Mouse (Mus musculus) hindbrain, embryonic 10.5 days (tissue): Measurements from ENCODE around the gene Decr2. TPM values are rescaled to one million over a fixed set of nuclear protein-coding genes. Genes with fewer than 3 reads are reported as not detected.

Source experiments
- DNase-seq: peaks from one replicate; pipeline ENCODE4 v3.0.0-alpha.2; 2017; ENCODE audit warnings: low spot score
- H3K27ac ChIP-seq: fragments of 300-500 bp; sonication (generic); 2 replicates; pipeline ENCODE4 v1.5.1; 2016; ENCODE audit warnings: mild to moderate bottlenecking, moderate library complexity
- H3K27me3 ChIP-seq: fragments of 300-500 bp; sonication (generic); 2 replicates; pipeline ENCODE4 v1.6.1; 2016; ENCODE audit warnings: mild to moderate bottlenecking; ENCODE audit not compliant: poor library complexity, insufficient read depth, severe bottlenecking
- H3K36me3 ChIP-seq: fragments of 300-500 bp; sonication (generic); 2 replicates; pipeline ENCODE4 v1.6.1; 2016; ENCODE audit warnings: mild to moderate bottlenecking, moderate library complexity
- H3K4me1 ChIP-seq: fragments of 300-500 bp; sonication (generic); replicated peaks from 2 replicates; pipeline ENCODE4 v1.6.1; 2016; ENCODE audit warnings: mild to moderate bottlenecking
- H3K4me3 ChIP-seq: fragments of 300-500 bp; sonication (generic); 2 replicates; pipeline ENCODE4 v1.5.1; 2016; ENCODE audit warnings: mild to moderate bottlenecking, moderate library complexity
- H3K9me3 ChIP-seq: fragments of 300-500 bp; sonication (generic); 2 replicates; pipeline ENCODE4 v1.6.1; 2016; ENCODE audit warnings: mild to moderate bottlenecking, moderate library complexity
- WGBS: fragments of 180-500 bp; shearing (Covaris S2); methylation state at CpG from one replicate; pipeline ENCODE4 v1.1.7; 2016; 5-methylcytosine and 5-hydroxymethylcytosine counted together
- polyA plus RNA-seq: library from polyadenylated mRNA; unstranded; fragments of >200 nt; fragmentation: Nextera tagmentation; extraction: Ambion mirVana; gene quantifications from 2 replicates; pipeline ENCODE4 v1.2.1, GENCODE M21; 2016

Gene Decr2
- polyA plus RNA-seq, 1 experiment from 2014 or later = 30.2 TPM

- WGBS = under 1% methylated on average over 94 of the region's 94 CpGs
- Histone ChIP-seq H3K4me1 (peaks cover 51% of the 10 kb centered on the region), H3K27ac (peak within 1 kb of the TSS; percentile 95), H3K9me3 (no peaks in the 10 kb centered on the region), H3K36me3 (peaks cover 26% of the 10 kb centered on the region), H3K27me3 (peaks cover 24% of the 10 kb centered on the region), H3K4me3 (peak within 1 kb of the TSS; percentile 97)
- peak; percentile 92 for DNase-seq
Measured at GRCm38 (mm10) chr17:26068831-26069739, 21.1 kb downstream of the Decr2 start, which contains the start of gene Rab11fip3. Rab11fip3 (minus strand) TSS chr17:26069555.

GRCm38 (mm10) chr17:26068024-26068830 is 21.9 kb downstream of the Decr2 start:
- Histone ChIP-seq H3K27me3 (peaks cover 24% of the 10 kb centered on the region), H3K4me1 (peaks cover 52% of the 10 kb centered on the region), H3K27ac (peak overlapping the region; percentile 95), H3K4me3 (peak overlapping the region; percentile 97), H3K36me3 (peaks cover 35% of the 10 kb centered on the region), H3K9me3 (no peaks in the 10 kb centered on the region)
- DNase-seq = peak; percentile 67
- WGBS = under 1% methylated on average over 44 of the region's 44 CpGs

- Histone ChIP-seq H3K4me3 (peak overlapping the region; percentile 97), H3K36me3 (peaks cover 52% of the 10 kb centered on the region), H3K9me3 (no peaks in the 10 kb centered on the region), H3K27me3 (peaks cover 16% of the 10 kb centered on the region), H3K27ac (no peak overlapping the region), H3K4me1 (peaks cover 52% of the 10 kb centered on the region)
- 91% methylated on average over 7 of the region's 7 CpGs for WGBS
- DNase-seq = no peak
Measured at GRCm38 (mm10) chr17:26066488-26067020, 23.6 kb downstream of the Decr2 start.

GRCm38 (mm10) chr17:26064916-26065315 is 25.2 kb downstream of the Decr2 start:
- Histone ChIP-seq H3K27ac (no peak overlapping the region), H3K9me3 (no peaks in the 10 kb centered on the region), H3K4me1 (peaks cover 50% of the 10 kb centered on the region), H3K4me3 (no peak overlapping the region), H3K27me3 (peaks cover under 1% of the 10 kb centered on the region; the same call in 1 of the 2 replicates), H3K36me3 (peaks cover 65% of the 10 kb centered on the region)
- DNase-seq = no peak
- 78% methylated on average over 6 of the region's 6 CpGs for WGBS

GRCm38 (mm10) chr17:26057787-26058567 is 32.2 kb downstream of the Decr2 start:
- DNase-seq = no peak
- Histone ChIP-seq H3K27me3 (no peaks in the 10 kb centered on the region), H3K4me1 (peaks cover 26% of the 10 kb centered on the region), H3K4me3 (no peak overlapping the region), H3K27ac (no peak overlapping the region), H3K9me3 (no peaks in the 10 kb centered on the region), H3K36me3 (peaks cover 95% of the 10 kb centered on the region)
- 85% methylated on average over 9 of the region's 9 CpGs for WGBS

- no peak for DNase-seq
- WGBS = 93% methylated on average over 8 of the region's 8 CpGs
- Histone ChIP-seq H3K4me1 (peaks cover 26% of the 10 kb centered on the region), H3K27me3 (no peaks in the 10 kb centered on the region), H3K9me3 (no peaks in the 10 kb centered on the region), H3K27ac (no peak overlapping the region), H3K4me3 (no peak overlapping the region), H3K36me3 (peaks cover 93% of the 10 kb centered on the region)
Measured at GRCm38 (mm10) chr17:26057278-26057677, 32.9 kb downstream of the Decr2 start.

GRCm38 (mm10) chr17:26055164-26055563 is 35.0 kb downstream of the Decr2 start:
- Histone ChIP-seq H3K27me3 (no peaks in the 10 kb centered on the region), H3K4me1 (peaks cover 26% of the 10 kb centered on the region), H3K4me3 (no peak overlapping the region), H3K9me3 (no peaks in the 10 kb centered on the region), H3K36me3 (peaks cover 92% of the 10 kb centered on the region), H3K27ac (no peak overlapping the region)
- DNase-seq = no peak
- WGBS = 60% methylated on average over 6 of the region's 6 CpGs

GRCm38 (mm10) chr17:26054133-26054845 is 35.8 kb downstream of the Decr2 start:
- Histone ChIP-seq H3K27me3 (no peaks in the 10 kb centered on the region), H3K4me3 (no peak overlapping the region), H3K27ac (no peak overlapping the region), H3K4me1 (peaks cover 26% of the 10 kb centered on the region), H3K9me3 (no peaks in the 10 kb centered on the region), H3K36me3 (peaks cover 87% of the 10 kb centered on the region)
- 66% methylated on average over 17 of the region's 17 CpGs for WGBS
- no peak for DNase-seq

GRCm38 (mm10) chr17:26052706-26053105 is 37.4 kb downstream of the Decr2 start:
- no peaks in the 10 kb centered on the region for H3K9me3 ChIP-seq
- peaks cover 26% of the 10 kb centered on the region for H3K4me1 ChIP-seq
- DNase-seq = no peak
- H3K27ac ChIP-seq = no peak overlapping the region
- H3K4me3 ChIP-seq = no peak overlapping the region
- H3K27me3 ChIP-seq = no peaks in the 10 kb centered on the region
- WGBS = 83% methylated on average over 4 of the region's 4 CpGs
- peaks cover 79% of the 10 kb centered on the region for H3K36me3 ChIP-seq

- Histone ChIP-seq H3K9me3 (no peaks in the 10 kb centered on the region), H3K27ac (no peak overlapping the region), H3K4me1 (peaks cover 26% of the 10 kb centered on the region), H3K4me3 (no peak overlapping the region), H3K36me3 (peaks cover 73% of the 10 kb centered on the region), H3K27me3 (no peaks in the 10 kb centered on the region)
- DNase-seq = no peak
- WGBS = 93% methylated on average over 4 of the region's 4 CpGs
Measured at GRCm38 (mm10) chr17:26052074-26052473, 38.1 kb downstream of the Decr2 start.

GRCm38 (mm10) chr17:26048118-26048517 is 42.0 kb downstream of the Decr2 start:
- Histone ChIP-seq H3K27me3 (no peaks in the 10 kb centered on the region), H3K4me1 (peaks cover 13% of the 10 kb centered on the region; the same call in 1 of the 2 replicates), H3K9me3 (no peaks in the 10 kb centered on the region), H3K36me3 (peaks cover 36% of the 10 kb centered on the region), H3K4me3 (no peak overlapping the region), H3K27ac (no peak overlapping the region)
- WGBS = 90% methylated on average over 8 of the region's 8 CpGs
- no peak for DNase-seq
